Mouse (Mus musculus) ovary, adult 18-20 months (tissue): ENCODE measurements around the gene Clca3a2.
"Not testable (repeated sequence)": the region's sequence is repeated elsewhere in the genome, so short reads cannot be mapped to it uniquely, and the experiment has no call there.

ENCODE experiments used
- DNase-seq: peaks from one replicate; pipeline ENCODE4 v3.0.0; 2022; ENCODE audit warnings: low spot score, mixed read lengths

Clca3a2 gene

GRCm38 (mm10) chr3:144819219-144819618, at the start of gene Clca3a2:
Clca3a2 (minus strand) TSS chr3:144819494.
- not testable (repeated sequence) for DNase-seq

- DNase-seq, result no peak
These were observed 30.3 kb upstream of the Clca3a2 start for GRCm38 (mm10) chr3:144849584-144849983.

DNA sequence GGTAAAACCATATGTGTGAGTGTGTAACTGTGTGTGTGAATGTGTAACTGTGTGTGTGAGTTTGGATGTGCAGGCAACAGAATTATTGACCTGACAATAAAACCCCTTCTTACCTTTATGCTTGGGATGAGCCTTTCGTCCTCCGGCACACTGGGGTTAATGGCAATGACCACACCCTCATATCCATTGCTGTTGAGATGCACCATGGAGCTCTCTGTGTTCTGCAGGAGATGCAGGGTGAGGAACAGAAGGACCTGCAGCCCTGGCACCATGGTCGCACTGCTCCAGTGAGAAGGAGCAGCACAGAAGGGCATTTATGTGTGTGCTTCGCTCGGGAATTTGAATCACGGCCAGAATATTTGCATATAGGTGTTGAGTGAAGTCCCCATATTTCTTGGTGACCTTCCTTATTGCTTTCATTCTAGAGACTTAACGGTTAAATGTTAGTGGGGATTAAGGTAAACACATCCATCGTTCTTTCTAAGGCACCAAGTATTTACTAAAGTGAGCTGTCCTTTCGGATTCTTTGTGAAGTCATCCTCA, 29.8 kb upstream of the Clca3a2 start, which contains the start of gene Clca3b:
Clca3b (minus strand) TSS at position 344 of the 543 bp plus-strand sequence.
- not testable (repeated sequence) for DNase-seq

- DNase-seq, result no peak
These were observed 8.0 kb upstream of the Clca3a2 start for GRCm38 (mm10) chr3:144827257-144827656.

DNA sequence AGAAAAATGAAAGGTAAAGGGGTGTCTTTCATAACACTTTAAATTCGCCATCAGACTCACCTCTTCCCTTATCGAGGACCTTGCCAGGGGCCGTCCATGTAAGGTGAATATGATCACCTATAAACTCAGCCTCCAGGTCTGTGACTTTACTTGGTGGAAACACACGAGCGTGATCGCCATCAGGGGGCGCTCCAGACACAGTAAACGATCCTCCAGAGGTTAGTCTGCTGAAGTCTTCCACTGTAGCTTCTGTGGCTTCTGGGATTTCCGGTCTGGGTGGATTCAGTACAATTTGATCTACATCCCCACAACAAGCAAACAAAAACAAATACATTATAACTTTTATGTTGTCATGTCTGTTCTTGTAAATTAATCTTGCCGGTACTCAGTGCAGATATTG, 5.9 kb upstream of the Clca3a2 start:
- peak; percentile 21 for DNase-seq

DNA sequence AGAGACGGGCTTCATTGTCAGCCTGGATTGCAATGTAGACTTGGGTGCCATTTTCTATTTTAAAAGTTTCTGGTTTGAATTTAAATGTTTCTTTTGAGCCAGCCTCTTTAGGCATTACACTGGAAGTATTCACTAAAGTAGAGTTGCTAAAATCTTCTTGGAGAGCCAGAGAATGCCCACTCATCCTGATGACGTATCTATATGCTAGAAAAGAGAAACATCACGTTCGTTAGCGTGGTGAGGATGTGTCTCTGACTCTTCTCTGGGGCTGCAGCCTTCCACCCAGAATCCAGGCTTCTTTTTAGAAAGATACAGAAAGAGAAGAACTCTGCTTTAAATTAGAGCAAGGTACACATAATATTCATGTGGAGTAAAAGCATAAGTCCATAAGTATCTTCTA, 4.0 kb upstream of the Clca3a2 start:
- no peak for DNase-seq

DNA sequence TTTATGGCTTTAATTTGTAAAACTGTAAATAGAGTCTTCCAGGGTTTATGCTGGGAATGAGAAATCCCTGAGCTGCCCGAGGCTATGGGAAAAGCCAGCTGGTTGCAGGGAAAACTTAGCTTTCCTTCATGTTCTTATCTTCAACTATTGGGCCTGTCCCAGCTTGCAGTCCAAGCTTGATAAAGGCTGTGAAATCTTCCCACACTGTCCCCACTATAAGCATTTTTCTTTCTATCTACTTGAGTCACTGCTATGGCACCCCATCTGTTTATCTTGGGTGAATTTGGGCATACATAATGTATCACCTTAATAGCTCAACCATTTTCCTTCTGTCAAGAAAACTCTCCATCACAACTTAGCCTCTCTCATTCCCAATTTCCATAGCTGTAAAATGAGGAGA, 1.3 kb upstream of the Clca3a2 start:
- no peak for DNase-seq

DNA sequence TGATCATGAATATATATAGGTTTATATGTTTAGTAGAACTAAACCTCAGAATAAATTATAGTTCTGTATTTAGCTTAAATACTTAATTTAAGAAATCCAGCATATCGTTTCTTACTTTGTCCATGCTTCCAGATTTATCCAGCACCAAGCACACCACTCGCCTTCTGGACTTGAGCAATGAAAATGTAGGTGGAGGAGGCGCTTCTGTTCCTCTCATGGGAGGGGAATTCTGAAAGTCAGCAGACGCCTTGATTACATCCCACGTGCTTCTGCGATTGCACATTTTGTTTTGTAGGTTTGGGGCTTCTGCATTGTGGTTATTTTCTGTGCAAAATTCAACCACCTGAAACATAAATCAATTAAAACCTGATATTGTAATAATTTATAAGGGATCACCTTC, 6.0 kb downstream of the Clca3a2 start:
- DNase-seq, result not testable (repeated sequence)

- DNase-seq, result no peak
These were observed 7.5 kb downstream of the Clca3a2 start for GRCm38 (mm10) chr3:144811821-144812220.

GRCm38 (mm10) chr3:144808153-144808925, 11.0 kb downstream of the Clca3a2 start:
- DNase-seq, result not testable (repeated sequence)

- not testable (repeated sequence) for DNase-seq
These were observed 12.7 kb downstream of the Clca3a2 start for GRCm38 (mm10) chr3:144806626-144807025.

DNA sequence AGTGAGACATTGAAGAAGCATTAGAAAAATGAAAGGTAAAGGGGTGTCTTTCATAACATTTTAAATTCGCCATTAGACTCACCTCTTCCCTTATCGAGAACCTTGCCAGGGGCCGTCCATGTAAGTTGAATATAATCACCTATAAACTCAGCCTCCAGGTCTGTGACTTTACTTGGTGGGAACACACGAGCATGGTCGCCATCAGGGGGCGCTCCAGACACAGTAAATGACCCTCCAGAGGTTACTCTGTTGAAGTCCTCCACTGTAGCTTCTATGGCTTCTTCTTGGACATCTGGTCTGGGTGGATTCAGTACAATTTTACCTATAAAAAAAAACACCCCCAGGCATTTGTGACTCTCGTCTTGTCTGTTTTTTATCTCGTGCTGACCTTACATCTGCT, 17.4 kb downstream of the Clca3a2 start:
- DNase-seq, result no peak

DNA sequence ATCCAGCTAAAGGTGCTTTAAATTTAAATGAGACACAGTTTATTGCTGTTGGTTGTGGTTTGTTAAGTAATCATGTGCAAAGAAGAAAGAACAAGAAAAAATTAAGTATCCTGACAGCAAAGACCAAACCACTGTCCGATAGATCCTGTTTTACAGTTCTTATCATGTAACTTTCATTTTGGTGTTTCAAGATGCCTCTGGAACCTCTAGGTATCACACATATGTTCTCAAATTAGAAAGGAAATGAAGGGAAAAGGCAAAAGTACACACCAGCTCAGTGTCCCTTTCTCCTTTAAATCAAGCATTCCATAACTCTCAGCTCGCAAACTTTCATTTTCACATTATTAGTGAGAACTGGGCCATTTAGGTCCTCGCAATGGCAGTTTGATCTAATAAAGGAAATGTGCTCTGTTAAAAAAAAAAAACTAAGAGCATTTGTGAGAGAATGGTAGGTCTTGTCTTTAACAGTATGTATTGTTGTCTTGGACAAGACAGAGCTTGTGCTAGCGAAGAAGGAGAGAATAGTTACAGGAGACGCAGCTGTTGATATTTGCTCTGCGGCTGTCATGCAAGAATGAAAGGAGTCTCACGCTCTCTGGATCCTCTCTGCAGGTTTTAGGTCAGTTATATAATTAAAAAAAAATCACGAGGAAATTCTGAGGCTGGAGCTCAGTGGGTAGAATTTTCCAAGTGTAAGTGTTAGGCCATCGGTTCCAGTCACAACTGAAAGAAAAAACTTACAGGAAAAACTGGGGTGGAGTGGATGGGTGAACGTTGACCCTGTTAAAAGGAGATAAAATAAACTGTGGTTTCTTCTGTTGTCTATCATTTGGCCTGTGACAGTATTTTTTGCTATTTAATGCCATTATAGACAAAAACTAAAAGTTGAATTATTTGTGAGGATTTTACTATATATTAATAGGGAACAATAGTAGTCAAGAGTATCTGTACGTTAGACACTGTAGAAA, 33.8 kb downstream of the Clca3a2 start:
- DNase-seq, result no peak

DNA sequence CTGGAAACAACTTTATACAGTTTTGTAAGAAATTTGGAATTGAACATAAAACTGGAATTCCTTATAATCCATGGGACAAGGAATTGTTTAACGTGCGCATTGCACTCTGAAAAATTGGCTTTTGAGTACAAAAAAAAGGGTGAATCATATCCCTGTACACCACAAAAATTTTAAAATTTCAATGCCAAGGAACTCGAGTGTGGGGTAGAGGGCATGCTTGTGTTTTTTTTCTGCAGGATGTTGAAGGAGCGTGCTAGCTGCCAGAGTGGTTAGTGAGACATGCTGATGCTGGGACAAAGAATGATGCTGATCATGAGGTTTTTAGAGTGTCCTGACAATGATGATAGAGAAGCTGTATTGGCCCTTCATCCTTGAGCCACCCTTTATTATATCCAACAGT, 54.1 kb downstream of the Clca3a2 start:
- DNase-seq, result no peak

DNA sequence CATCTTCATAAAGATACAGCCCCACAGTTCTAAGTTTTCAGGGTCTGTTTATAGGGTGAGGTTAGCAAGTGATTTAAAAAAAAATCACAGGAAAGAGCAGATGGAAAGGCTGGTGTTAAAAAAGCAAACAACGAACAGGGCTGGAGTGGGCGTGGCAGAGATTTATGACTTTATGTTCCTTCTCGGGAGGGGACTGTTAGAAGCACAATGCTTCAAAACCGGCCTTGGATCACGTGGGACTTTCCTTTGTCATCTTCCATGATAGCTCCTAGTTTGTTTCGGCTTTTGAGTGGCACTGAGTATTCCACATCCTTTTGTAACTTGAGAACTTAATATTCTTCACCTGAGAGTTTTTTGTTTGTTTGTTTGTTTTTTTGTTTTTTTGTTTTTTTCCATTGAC, 57.8 kb downstream of the Clca3a2 start:
- DNase-seq, result no peak

DNA sequence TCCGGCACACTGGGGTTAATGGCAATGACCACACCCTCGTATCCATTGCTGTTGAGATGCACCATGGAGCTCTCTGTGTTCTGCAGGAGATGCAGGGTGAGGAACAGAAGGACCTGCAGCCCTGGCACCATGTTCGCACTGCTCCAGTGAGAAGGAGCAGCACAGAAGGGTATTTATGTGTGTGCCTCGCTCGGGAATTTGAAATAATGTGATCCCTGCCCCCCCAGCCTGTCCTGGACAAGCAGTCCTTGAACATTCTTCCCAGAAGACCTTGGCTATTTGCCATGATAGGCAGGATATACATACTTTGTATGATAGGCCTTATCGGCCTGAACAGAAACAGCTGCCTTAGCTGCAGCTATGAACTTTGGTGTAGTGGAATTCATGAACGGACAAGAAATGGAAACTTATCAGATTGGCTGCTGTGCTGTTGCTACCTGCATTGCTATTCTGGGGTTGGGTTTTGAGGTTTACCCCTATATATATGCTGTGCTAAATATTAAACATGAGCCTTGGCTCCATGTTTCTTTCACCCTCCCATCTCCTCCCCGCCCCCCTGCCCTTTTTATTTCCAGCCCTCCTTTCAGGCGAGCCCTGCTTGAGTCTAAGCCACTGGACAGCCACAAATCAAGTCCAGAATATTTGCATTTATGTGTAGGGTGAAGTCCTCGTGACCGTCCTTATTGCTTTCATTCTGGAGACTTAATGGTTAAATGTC, 58.5 kb downstream of the Clca3a2 start, which contains the start of gene Clca3a1:
Clca3a1 (minus strand) TSS at position 386 of the 718 bp plus-strand sequence.
- peak; percentile 13 for DNase-seq

DNA sequence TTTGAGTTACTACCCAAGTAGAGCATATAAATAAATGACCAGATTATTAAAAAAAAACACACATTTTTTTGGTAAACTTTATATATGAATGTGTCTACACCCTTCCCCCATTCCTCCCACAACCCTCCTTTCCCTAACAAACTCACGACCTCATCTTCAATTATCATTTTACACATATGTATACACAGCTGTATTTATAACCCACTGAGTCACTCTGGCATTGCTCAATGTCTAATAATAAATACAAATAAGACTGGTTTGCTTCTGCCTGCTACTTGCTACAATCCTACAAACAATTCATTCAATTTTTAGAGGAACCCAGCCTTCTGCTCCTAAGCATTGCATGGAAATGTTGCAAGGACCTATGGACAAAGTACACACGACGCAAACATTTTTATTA, 59.6 kb downstream of the Clca3a2 start:
- DNase-seq, result no peak

DNA sequence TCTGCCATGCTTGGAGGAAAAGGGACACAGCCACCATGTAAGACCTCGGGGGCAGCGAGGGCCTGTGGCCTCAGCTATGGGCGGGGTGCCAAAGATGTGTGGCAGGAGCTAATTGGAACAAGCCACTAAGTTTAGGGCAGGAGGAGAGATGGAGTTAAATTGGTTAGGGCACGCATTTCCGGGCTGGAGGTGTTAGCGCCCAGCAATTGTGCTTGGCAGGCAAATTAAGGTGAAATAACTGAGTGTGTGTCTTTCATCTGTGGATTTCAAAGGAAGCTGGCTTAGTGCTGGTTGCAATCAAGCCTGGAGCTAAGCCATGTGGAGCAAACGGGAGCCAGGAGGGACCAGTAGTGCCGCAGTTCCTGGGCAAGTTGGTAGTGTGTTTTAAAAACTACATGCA, 63.2 kb downstream of the Clca3a2 start:
- DNase-seq, result not testable (repeated sequence)

DNA sequence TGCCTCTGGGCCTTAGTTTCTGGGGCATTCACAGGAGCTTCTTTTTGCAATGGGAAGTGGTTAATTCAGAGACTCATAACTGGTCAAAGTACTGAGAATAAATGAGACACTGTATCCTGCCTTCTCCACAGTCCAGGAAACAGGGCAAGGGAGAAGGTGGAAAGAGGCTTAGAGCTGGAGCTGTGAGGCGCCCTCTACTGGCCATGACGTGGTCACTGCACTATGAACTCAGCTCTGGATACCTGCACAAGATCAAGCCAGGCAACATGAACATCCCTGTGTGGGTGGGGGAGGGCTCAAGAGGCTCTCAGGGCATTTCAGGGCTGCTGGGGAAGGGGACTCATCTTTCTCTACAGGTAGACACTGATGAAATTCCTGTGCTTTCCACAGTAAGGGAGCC, 66.2 kb downstream of the Clca3a2 start:
- no peak for DNase-seq

DNA sequence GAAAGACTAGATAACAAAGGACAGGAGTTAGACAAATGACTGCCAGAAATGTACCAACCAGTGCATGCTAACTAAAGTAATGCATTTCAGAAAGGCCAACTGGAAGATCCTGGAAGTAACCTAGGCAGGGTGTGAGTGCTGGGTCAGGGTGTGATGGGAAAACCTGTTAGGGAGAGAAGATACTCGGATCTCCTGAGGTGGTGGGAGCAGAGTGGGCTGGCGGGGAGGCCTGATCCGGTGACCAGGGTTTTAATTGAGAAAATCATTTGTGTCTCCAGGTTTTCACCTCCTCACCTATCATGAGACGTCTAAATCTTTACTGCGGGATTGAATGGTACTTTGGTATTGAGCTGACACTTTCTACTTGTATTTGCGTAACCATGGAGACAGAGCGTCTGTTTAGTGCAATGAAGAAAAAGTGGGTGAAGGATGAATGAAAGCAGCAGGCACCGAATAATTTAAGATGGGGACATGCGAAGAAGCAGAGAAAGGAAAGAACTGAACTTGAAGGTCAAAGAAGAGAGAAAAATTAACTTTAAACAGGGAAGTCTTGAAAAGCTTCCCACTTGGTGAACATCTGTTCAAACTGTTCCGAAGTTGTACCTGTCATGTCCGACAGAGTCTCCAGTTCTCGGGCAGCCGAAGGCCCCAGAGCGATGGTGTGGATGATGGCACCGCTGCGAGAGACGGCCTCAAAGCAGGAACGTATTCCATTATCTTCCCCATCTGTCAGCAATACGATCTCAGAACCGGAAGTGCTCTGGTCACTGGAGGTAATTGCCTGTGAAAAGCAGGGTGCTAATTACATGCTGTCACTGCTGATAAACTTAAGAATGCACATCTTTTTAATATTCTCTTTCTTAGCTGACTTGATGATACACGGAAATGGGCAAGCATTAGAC, 70.0 kb downstream of the Clca3a2 start:
- not testable (repeated sequence) for DNase-seq

GRCm38 (mm10) chr3:144747706-144748105, 71.6 kb downstream of the Clca3a2 start:
- not testable (repeated sequence) for DNase-seq
